Mouse (Mus musculus): ENCODE measurements around the gene Zfp839. TPM values are rescaled to one million over a fixed set of nuclear protein-coding genes. Genes with fewer than 3 reads are reported as not detected.
"Not testable (repeated sequence)": the region's sequence is repeated elsewhere in the genome, so short reads cannot be mapped to it uniquely, and the experiment has no call there.

The Zfp839 gene
- total RNA-seq, 1 experiment from 2014 or later: 7.1 TPM

- no peak for ATAC-seq (replicated peaks; ENCODE audit: low read depth, poor library complexity, severe bottlenecking)
These were observed 12.2 kb upstream of the Zfp839 start for GRCm38 (mm10) chr12:110837850-110838249.

- ATAC-seq (replicated peaks; ENCODE audit: low read depth, poor library complexity, severe bottlenecking): peak; percentile 43
These were observed 9.5 kb upstream of the Zfp839 start, which contains the start of gene Mok for GRCm38 (mm10) chr12:110840348-110841198. Gene Mok (minus strand): TSS chr12:110840939.

GRCm38 (mm10) chr12:110841731-110842493, 8.1 kb upstream of the Zfp839 start:
- no peak for ATAC-seq (replicated peaks; ENCODE audit: low read depth, poor library complexity, severe bottlenecking)

- peak; percentile 54 for ATAC-seq (replicated peaks; ENCODE audit: low read depth, poor library complexity, severe bottlenecking)
These were observed 6.6 kb upstream of the Zfp839 start for GRCm38 (mm10) chr12:110843194-110844048.

- peak; percentile 33 for ATAC-seq (replicated peaks; ENCODE audit: low read depth, poor library complexity, severe bottlenecking)
These were observed 5.6 kb upstream of the Zfp839 start for GRCm38 (mm10) chr12:110844227-110845130.

GRCm38 (mm10) chr12:110845131-110845880, 4.7 kb upstream of the Zfp839 start:
- ATAC-seq (replicated peaks; ENCODE audit: low read depth, poor library complexity, severe bottlenecking): peak; percentile 74

- ATAC-seq (replicated peaks; ENCODE audit: low read depth, poor library complexity, severe bottlenecking): no peak
These were observed 3.8 kb upstream of the Zfp839 start for GRCm38 (mm10) chr12:110846191-110846765.

GRCm38 (mm10) chr12:110850929-110851256, 840 bp downstream of the Zfp839 start:
- no peak for ATAC-seq (replicated peaks; ENCODE audit: low read depth, poor library complexity, severe bottlenecking)

GRCm38 (mm10) chr12:110851414-110851813, 1.4 kb downstream of the Zfp839 start:
- ATAC-seq (replicated peaks; ENCODE audit: low read depth, poor library complexity, severe bottlenecking): peak; percentile 52

GRCm38 (mm10) chr12:110851923-110852322, 1.9 kb downstream of the Zfp839 start:
- 0 out of 2 replicates have a peak, but pooled peaks have one; percentile 13 for ATAC-seq (replicated peaks; ENCODE audit: low read depth, poor library complexity, severe bottlenecking)

GRCm38 (mm10) chr12:110854786-110855737, 5.0 kb downstream of the Zfp839 start:
- ATAC-seq (replicated peaks; ENCODE audit: low read depth, poor library complexity, severe bottlenecking): no peak

- ATAC-seq (replicated peaks; ENCODE audit: low read depth, poor library complexity, severe bottlenecking): peak; percentile 57
These were observed 7.1 kb downstream of the Zfp839 start for GRCm38 (mm10) chr12:110857196-110857595.

GRCm38 (mm10) chr12:110858681-110859080, 8.6 kb downstream of the Zfp839 start:
- ATAC-seq (replicated peaks; ENCODE audit: low read depth, poor library complexity, severe bottlenecking): not testable (repeated sequence)

- ATAC-seq (replicated peaks; ENCODE audit: low read depth, poor library complexity, severe bottlenecking): no peak
These were observed 10.2 kb downstream of the Zfp839 start for GRCm38 (mm10) chr12:110860293-110860692.

- ATAC-seq (replicated peaks; ENCODE audit: low read depth, poor library complexity, severe bottlenecking): no peak
These were observed 11.2 kb downstream of the Zfp839 start for GRCm38 (mm10) chr12:110861256-110861655.

GRCm38 (mm10) chr12:110864008-110864407, 14.0 kb downstream of the Zfp839 start:
- ATAC-seq (replicated peaks; ENCODE audit: low read depth, poor library complexity, severe bottlenecking): no peak

- no peak for ATAC-seq (replicated peaks; ENCODE audit: low read depth, poor library complexity, severe bottlenecking)
These were observed 15.5 kb downstream of the Zfp839 start for GRCm38 (mm10) chr12:110865571-110865970.
